Mouse (Mus musculus) B cell, adult 2 months (primary cell): Measurements from ENCODE around the gene Zscan29.

ENCODE experiments used
- DNase-seq, 2 experiments: peaks; one replicate each; pipeline ENCODE4 v3.0.0; 2022

Gene Zscan29

GRCm38 (mm10) chr2:121170980-121171742, at the start of gene Zscan29:
Zscan29 (minus strand) TSS chr2:121171125.
- DNase-seq, result peak; percentile 89 to 91

- DNase-seq, result no peak
These were observed 49.1 kb upstream of the Zscan29 start for GRCm38 (mm10) chr2:121219994-121220393.

GRCm38 (mm10) chr2:121219177-121219576, 48.3 kb upstream of the Zscan29 start:
- DNase-seq, result no peak

- DNase-seq, result no peak
These were observed 43.6 kb upstream of the Zscan29 start for GRCm38 (mm10) chr2:121214491-121214890.

- no peak for DNase-seq
These were observed 35.6 kb upstream of the Zscan29 start for GRCm38 (mm10) chr2:121206541-121206940.

- DNase-seq, result no peak
These were observed 33.4 kb upstream of the Zscan29 start for GRCm38 (mm10) chr2:121204276-121204675.

GRCm38 (mm10) chr2:121195466-121195865, 24.5 kb upstream of the Zscan29 start:
- DNase-seq, result no peak

- DNase-seq, result no peak
These were observed 17.6 kb upstream of the Zscan29 start for GRCm38 (mm10) chr2:121188530-121188929.

- no peak for DNase-seq
These were observed 13.2 kb upstream of the Zscan29 start for GRCm38 (mm10) chr2:121184142-121184541.

- no peak for DNase-seq
These were observed 12.5 kb upstream of the Zscan29 start for GRCm38 (mm10) chr2:121183431-121183830.

- DNase-seq, result no peak
These were observed 8.0 kb upstream of the Zscan29 start for GRCm38 (mm10) chr2:121178828-121179479.

GRCm38 (mm10) chr2:121170481-121170971, 399 bp downstream of the Zscan29 start, which contains the start of gene Tubgcp4:
Tubgcp4 (plus strand) TSS chr2:121170654.
- peak in 1 of 2 experiments; percentile 49 for DNase-seq

- peak; percentile 19 to 21 for DNase-seq
These were observed 1.0 kb downstream of the Zscan29 start for GRCm38 (mm10) chr2:121169902-121170301.

GRCm38 (mm10) chr2:121169173-121169572, 1.8 kb downstream of the Zscan29 start:
- DNase-seq, result no peak

- DNase-seq, result no peak
These were observed 17.8 kb downstream of the Zscan29 start for GRCm38 (mm10) chr2:121153100-121153499.

- no peak for DNase-seq
These were observed 21.2 kb downstream of the Zscan29 start for GRCm38 (mm10) chr2:121149679-121150078.

- DNase-seq, result no peak
These were observed 28.5 kb downstream of the Zscan29 start for GRCm38 (mm10) chr2:121142415-121142814.

- DNase-seq, result no peak
These were observed 29.5 kb downstream of the Zscan29 start for GRCm38 (mm10) chr2:121141216-121142035.

GRCm38 (mm10) chr2:121140018-121140882, 30.7 kb downstream of the Zscan29 start, which contains the start of the genes Adal and Lcmt2:
Adal (plus strand) TSS chr2:121140428.
Lcmt2 (minus strand) TSS chr2:121140653.
- DNase-seq, result peak; percentile 89 to 94

- no peak for DNase-seq
These were observed 31.5 kb downstream of the Zscan29 start for GRCm38 (mm10) chr2:121139266-121140017.

- no peak for DNase-seq
These were observed 33.6 kb downstream of the Zscan29 start for GRCm38 (mm10) chr2:121137371-121137770.
